Mouse (Mus musculus) erythroblast, embryonic 14.5 days (primary cell): Measurements from ENCODE around the gene Tbc1d8.

ENCODE experiments used
- GATA1 ChIP-seq: IDR thresholded peaks from 2 replicates; pipeline ENCODE4 v1.6.1; 2012; ENCODE audit warnings: low read length, inconsistent platforms, mixed read lengths
- TAL1 ChIP-seq: IDR thresholded peaks from 3 replicates; pipeline ENCODE4 v1.6.1; 2012; ENCODE audit warnings: low read length, inconsistent platforms, mixed read lengths

GRCm38 (mm10) chr1:39439661-39440548 is 38.6 kb downstream of the Tbc1d8 start:
- no peak for TF ChIP-seq GATA1
- TF ChIP-seq TAL1, result no peak
